Mouse (Mus musculus) heart, embryonic 13.5 days (tissue): Measurements from ENCODE around the gene Arcn1. TPM values are rescaled to one million over a fixed set of nuclear protein-coding genes. Genes with fewer than 3 reads are reported as not detected.

Experiments used
- ATAC-seq: fragments of 200-750 bp; cut with Nextera tagmentation; 2 replicates; pipeline ENCODE4 v1.8.0; 2017; ENCODE audit warnings: moderate TSS enrichment; ENCODE audit not compliant: insufficient number of reproducible peaks, low FRiP score, low TSS enrichment; ENCODE audit errors: extremely low read depth
- H3K27ac ChIP-seq: fragments of 300-500 bp; sonication (generic); replicated peaks from 2 replicates; pipeline ENCODE4 v1.5.1; 2015; ENCODE audit warnings: moderate library complexity, mild to moderate bottlenecking, inconsistent platforms
- H3K27me3 ChIP-seq: fragments of 300-500 bp; sonication (generic); replicated peaks from 2 replicates; pipeline ENCODE4 v1.6.1; 2015; ENCODE audit warnings: mild to moderate bottlenecking, inconsistent platforms
- H3K36me3 ChIP-seq: fragments of 300-500 bp; sonication (generic); 2 replicates; pipeline ENCODE4 v1.6.1; 2015; ENCODE audit warnings: mild to moderate bottlenecking, inconsistent platforms
- H3K4me1 ChIP-seq: fragments of 300-500 bp; sonication (generic); 2 replicates; pipeline ENCODE4 v1.6.1; 2015; ENCODE audit warnings: inconsistent platforms
- H3K4me2 ChIP-seq: fragments of 300-500 bp; sonication (generic); 2 replicates; pipeline ENCODE4 v1.6.1; 2015; ENCODE audit warnings: inconsistent platforms, mild to moderate bottlenecking, moderate library complexity
- H3K4me3 ChIP-seq: fragments of 300-500 bp; sonication (generic); 2 replicates; pipeline ENCODE4 v1.5.1; 2015; ENCODE audit warnings: moderate library complexity, mild to moderate bottlenecking, inconsistent platforms
- H3K9ac ChIP-seq: fragments of 300-500 bp; sonication (generic); 2 replicates; pipeline ENCODE4 v1.6.1; 2015; ENCODE audit warnings: inconsistent platforms, mild to moderate bottlenecking, moderate library complexity
- H3K9me3 ChIP-seq: fragments of 300-500 bp; sonication (generic); 2 replicates; pipeline ENCODE4 v1.6.1; 2016; ENCODE audit warnings: inconsistent platforms
- WGBS: fragments of 180-500 bp; shearing (Covaris S2); methylation state at CpG from one replicate; pipeline ENCODE4 v1.1.7; 2015; ENCODE audit warnings: mixed read lengths; 5-methylcytosine and 5-hydroxymethylcytosine counted together
- polyA plus RNA-seq: library from polyadenylated mRNA; unstranded; fragments of >200 nt; fragmentation: Nextera tagmentation; extraction: Ambion mirVana; gene quantifications from 2 replicates; pipeline ENCODE4 v1.2.1, GENCODE M21; 2015

The Arcn1 gene
- polyA plus RNA-seq: 114 and 119 TPM in 2 replicates

DNA sequence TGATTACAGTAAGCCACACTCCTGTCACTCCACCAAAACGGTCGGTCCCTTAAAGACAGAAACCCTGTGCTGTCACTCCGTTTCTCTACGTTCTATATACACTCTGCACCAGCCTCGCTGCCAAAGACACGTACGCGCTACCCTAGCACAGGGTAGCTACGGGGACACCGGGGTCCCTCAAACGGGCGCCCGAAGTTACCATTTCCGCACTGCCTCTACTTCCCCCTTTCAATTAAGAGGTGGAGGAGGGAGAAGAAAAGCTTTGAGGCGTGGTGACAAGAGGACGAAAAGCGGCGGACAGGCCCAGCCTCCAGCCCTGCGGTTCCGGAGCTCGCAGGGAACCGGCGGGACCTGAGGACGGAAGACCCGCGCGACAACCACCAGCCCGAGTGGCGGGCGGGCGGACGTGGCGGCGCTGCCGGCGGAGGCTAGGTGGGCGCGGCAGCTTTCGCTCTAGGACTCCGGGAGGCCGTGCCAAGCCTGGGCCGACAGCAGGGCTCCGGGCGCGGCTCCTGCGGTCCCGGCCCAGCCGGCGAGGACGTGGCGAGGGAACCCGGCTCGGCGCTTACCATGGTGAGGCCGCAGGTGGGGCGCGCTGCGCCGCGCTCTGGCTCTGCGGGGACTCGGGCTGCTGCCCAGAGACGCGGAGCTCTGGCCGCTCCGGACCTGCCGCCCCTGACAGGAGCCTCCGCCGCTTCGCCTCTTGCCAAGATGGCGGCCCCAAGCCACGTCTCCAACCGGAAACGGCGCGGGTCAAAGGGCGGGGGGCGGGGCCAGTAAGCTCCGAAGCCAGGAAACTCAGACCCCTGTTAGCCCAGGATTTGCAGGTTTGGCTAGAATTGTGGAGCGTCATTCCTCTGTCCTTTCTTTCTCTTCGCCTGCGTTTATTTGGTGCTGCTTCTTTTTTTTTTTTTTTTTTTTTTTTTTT, at the start of gene Arcn1, which contains the start of gene Ift46:
Arcn1 (minus strand) TSS at position 745 of the 928 bp plus-strand sequence.
Ift46 (plus strand) TSS at position 808 of the 928 bp plus-strand sequence.
- peak within 1 kb of the TSS; percentile 98 for H3K27ac ChIP-seq
- no peaks in the 10 kb centered on the region for H3K27me3 ChIP-seq
- peak; percentile 84 for ATAC-seq
- H3K9ac ChIP-seq: peak within 1 kb of the TSS; percentile 98
- peaks cover 42% of the 10 kb centered on the region for H3K4me1 ChIP-seq
- peak within 1 kb of the TSS; percentile 82 for H3K4me2 ChIP-seq
- H3K4me3 ChIP-seq: peak within 1 kb of the TSS; percentile 88
- H3K9me3 ChIP-seq: no peaks in the 10 kb centered on the region
- under 1% methylated on average over 82 of the region's 82 CpGs for WGBS
- no peaks in the 10 kb centered on the region for H3K36me3 ChIP-seq

DNA sequence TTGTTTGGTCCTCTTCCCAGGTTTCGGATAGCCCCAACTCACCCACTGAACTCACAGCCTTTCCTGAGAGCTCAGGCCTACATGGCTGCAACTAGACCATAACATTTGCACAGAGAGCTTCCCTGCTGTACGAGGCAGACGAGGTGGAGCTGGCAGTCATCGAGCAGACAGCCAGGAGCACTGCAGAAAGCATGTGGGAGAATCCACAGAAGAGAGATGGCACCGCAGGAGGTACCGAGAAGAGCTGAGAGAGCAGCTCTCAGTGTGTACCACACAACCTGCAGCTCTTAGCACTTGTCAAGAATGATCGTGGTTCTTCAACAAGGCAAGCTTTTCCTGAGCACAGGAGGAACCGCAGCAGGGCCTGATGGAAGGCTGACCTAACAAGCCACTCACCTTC, 46.5 kb upstream of the Arcn1 start:
- Histone ChIP-seq H3K27ac (no peak overlapping the region), H3K4me3 (no peak overlapping the region), H3K9me3 (no peaks in the 10 kb centered on the region), H3K4me1 (no peaks in the 10 kb centered on the region), H3K9ac (no peak overlapping the region), H3K36me3 (peaks cover 100% of the 10 kb centered on the region), H3K4me2 (no peak overlapping the region), H3K27me3 (no peaks in the 10 kb centered on the region)
- ATAC-seq: no peak
- 89% methylated on average over 8 of the region's 8 CpGs for WGBS

DNA sequence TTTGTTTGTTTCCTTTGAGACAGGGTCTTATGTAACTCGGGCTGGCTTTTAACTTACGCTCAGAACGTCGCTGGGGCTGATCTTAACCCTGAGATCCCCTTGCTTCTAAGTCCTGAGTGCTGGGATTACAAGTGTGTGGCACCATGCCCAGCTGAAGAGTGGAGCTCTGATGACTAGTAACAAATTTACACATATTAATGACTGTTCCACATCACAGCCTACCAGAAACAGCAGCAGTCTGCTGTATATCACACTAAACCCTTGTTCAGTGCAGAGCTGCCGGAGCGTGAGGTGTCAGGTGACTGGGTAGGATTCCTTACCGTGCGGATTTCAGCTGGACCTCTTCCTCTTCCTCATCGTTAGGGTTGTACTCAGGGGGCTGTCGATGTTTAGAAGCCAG, 42.7 kb upstream of the Arcn1 start:
- Histone ChIP-seq H3K36me3 (peaks cover 99% of the 10 kb centered on the region), H3K4me1 (no peaks in the 10 kb centered on the region), H3K4me3 (no peak overlapping the region), H3K9me3 (no peaks in the 10 kb centered on the region), H3K9ac (no peak overlapping the region), H3K27me3 (no peaks in the 10 kb centered on the region), H3K4me2 (no peak overlapping the region), H3K27ac (no peak overlapping the region)
- 83% methylated on average over 10 of the region's 10 CpGs for WGBS
- no peak for ATAC-seq

DNA sequence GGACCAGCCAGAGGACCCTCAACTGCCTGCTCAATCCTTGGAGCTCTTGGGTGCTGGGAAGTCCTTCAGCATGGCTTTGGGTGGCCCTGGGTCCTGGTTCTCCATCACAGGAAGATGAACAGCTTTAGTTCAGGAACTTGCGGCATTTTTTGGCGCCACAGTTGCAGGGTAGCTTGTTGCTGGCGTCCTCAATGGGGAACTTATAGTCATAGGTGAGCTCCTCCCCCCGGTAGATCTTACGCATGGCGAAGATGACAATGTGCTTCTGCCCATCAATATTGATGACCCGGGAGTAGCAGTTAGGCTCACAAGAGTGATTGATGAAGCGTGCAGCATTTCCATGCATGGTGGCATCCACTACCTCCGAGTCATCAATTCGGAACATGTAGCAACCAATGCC, 40.1 kb upstream of the Arcn1 start:
- Histone ChIP-seq H3K27ac (no peak overlapping the region), H3K4me1 (no peaks in the 10 kb centered on the region), H3K9ac (no peak overlapping the region), H3K4me2 (no peak overlapping the region), H3K9me3 (no peaks in the 10 kb centered on the region), H3K27me3 (no peaks in the 10 kb centered on the region), H3K36me3 (peaks cover 82% of the 10 kb centered on the region), H3K4me3 (no peak overlapping the region)
- 92% methylated on average over 10 of the region's 10 CpGs for WGBS
- ATAC-seq: no peak

DNA sequence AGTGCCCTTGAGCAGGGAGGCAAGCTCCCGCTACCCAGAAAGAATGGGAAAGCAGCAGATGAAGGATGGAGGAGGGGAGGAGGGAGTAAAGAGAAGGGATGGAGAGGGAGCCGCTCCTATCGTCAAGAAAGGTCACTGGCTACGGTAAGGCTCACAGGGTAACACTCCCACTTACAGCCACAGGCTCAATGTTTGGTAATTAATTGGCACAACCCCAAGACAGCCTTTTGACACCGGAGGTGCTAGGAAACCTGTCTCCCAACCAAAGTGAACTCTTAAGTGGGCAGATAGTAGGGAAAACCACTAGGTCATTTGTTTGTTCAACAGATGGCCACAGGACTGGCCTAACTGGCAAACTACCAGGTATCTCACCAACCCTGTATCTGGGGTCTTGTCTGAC, 39.5 kb upstream of the Arcn1 start:
- 0 out of 2 replicates have a peak, but pooled peaks cover under 1% of the 10 kb centered on the region for H3K27me3 ChIP-seq
- H3K36me3 ChIP-seq: peaks cover 75% of the 10 kb centered on the region

DNA sequence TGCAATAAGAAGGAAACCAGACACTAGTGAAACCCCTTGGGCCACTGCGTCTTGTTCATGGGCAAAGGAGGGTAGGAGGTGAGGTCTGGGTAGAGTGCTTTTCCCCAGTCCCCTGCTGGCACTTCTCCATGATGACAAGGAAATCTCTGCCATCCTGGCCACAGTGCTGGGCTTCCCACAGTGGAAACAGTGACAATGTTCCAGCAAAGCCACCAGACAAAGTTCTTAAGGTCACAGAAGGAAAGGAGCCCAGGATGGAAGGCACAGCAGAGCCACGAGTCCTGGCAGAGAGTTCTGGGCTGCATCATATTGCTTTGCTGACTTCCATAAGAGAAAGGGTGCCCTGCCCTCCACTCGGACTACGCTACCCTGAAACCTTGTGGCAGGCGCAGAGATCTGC, 37.9 kb upstream of the Arcn1 start:
- H3K4me2 ChIP-seq: no peak overlapping the region
- peaks cover 59% of the 10 kb centered on the region for H3K36me3 ChIP-seq
- H3K27ac ChIP-seq: no peak overlapping the region
- H3K27me3 ChIP-seq: peaks cover 17% of the 10 kb centered on the region
- H3K4me3 ChIP-seq: no peak overlapping the region
- H3K9ac ChIP-seq: no peak overlapping the region
- no peaks in the 10 kb centered on the region for H3K9me3 ChIP-seq
- no peak for ATAC-seq
- 83% methylated on average over 5 of the region's 5 CpGs for WGBS
- H3K4me1 ChIP-seq: no peaks in the 10 kb centered on the region

More for the DNA sequence above, 39.5 kb upstream of the Arcn1 start:
- no peak overlapping the region for H3K4me2 ChIP-seq
- H3K4me1 ChIP-seq: no peaks in the 10 kb centered on the region
- no peak overlapping the region for H3K27ac ChIP-seq
- ATAC-seq: no peak
- H3K4me3 ChIP-seq: no peak overlapping the region
- WGBS: 73% methylated on average over 5 of the region's 5 CpGs
- no peaks in the 10 kb centered on the region for H3K9me3 ChIP-seq
- H3K9ac ChIP-seq: no peak overlapping the region

DNA sequence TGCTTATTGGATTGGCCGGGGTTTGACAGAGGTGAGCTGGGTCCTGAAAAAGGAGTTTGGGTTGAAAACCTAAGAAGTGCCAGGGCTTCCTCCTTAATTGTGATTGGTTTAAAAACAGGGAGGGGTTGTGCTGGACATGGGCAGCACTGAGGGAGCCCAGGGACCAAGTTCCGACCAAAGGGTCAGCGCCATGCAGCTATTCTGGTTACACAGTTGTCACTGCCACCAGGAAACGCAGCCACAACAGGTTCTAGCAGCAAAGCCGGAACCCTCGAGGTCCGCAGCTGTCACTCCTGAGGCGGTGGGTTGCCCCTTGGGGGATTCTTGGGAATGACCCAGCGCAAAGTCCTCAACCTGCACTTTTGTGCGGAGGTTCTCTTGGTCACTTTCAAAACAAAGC, 37.0 kb upstream of the Arcn1 start:
- H3K27me3 ChIP-seq: peaks cover 23% of the 10 kb centered on the region
- H3K4me2 ChIP-seq: no peak overlapping the region
- no peak overlapping the region for H3K9ac ChIP-seq
- WGBS: 89% methylated on average over 10 of the region's 10 CpGs
- H3K4me3 ChIP-seq: no peak overlapping the region
- H3K4me1 ChIP-seq: peaks cover 7% of the 10 kb centered on the region
- peaks cover 51% of the 10 kb centered on the region for H3K36me3 ChIP-seq
- no peak for ATAC-seq
- no peak overlapping the region for H3K27ac ChIP-seq
- no peaks in the 10 kb centered on the region for H3K9me3 ChIP-seq

DNA sequence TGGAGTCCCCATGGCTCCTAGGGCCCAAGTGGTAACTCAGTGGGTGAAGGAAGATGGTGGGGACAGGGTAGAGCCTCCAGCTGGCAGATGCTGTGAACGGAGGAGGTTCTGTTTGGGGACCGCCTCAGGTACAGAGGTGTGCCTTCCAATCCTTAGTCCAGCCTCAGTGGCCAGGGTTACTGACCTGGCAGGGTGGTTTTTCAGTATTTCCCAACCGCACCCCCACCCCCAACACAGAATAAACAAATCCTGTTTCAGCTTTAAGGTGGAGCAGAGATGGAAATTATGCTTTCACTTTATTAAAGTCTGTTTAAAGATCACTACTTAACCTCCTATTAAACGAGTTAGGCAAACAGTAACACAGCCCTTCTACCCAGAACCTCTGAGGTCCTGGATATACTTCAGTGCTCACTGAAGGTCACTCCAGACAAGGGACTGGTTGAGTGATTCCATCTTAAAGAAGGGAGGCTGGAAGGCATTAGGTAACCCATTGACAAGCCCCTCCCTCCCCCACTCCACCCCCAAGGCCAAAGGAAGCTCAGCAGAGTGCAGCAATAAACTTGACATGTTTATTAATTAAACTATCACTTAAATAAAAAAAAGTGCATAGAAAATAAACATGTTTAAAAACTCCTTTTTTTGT, 35.3 kb upstream of the Arcn1 start, which contains the start of gene Ttc36:
Ttc36 (minus strand) TSS at position 265 of the 643 bp plus-strand sequence.
- H3K9ac ChIP-seq: no peak within 1 kb of the TSS
- no peaks in the 10 kb centered on the region for H3K9me3 ChIP-seq
- no peak for ATAC-seq
- peaks cover 33% of the 10 kb centered on the region for H3K27me3 ChIP-seq
- peaks cover 16% of the 10 kb centered on the region for H3K4me1 ChIP-seq
- no peak within 1 kb of the TSS for H3K27ac ChIP-seq
- peaks cover 33% of the 10 kb centered on the region for H3K36me3 ChIP-seq
- no peak within 1 kb of the TSS for H3K4me2 ChIP-seq
- WGBS: 62% methylated on average over 4 of the region's 4 CpGs
- no peak within 1 kb of the TSS for H3K4me3 ChIP-seq

DNA sequence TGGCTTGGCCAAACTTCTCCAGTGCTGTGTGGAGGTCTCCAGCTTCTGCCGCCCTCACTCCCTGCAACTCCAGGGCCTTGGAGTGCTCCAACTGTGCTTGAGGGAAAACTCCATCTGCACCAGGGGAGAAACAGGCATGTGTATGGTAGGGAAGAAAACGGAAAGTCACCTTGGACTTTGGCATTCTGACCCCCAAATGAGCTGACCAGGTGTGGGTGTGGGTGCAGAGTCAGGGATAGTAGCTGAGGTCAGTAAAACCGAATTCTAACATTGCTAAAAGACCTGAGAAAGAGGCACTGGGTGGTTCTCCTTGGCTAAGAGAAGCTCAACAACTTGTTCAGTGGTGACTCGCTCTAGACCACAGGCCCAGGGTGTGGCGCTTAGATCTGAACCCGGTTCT, 34.0 kb upstream of the Arcn1 start:
- no peak overlapping the region for H3K4me3 ChIP-seq
- H3K27ac ChIP-seq: no peak overlapping the region

DNA sequence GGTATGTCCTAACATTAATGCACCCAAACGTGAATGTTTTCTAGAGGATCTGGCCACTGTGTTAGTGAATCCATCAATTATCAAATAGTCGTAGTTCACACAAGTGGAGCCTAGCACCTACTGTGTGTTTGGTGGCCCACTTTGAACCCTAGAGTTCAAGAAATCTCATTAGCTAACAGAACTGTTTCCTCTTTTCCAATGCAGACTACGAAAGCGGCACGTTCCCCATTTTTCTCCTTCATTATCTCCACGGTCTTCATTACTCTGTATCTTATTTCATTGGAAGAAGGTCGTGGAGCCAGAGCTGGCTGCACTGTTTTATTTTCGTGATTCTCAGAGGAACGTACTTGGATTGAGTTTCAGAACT, 32.3 kb upstream of the Arcn1 start:
- no peak for ATAC-seq
- H3K36me3 ChIP-seq: peaks cover 5% of the 10 kb centered on the region
- H3K4me2 ChIP-seq: peak overlapping the region; percentile 82
- H3K4me3 ChIP-seq: peak overlapping the region; percentile 65
- H3K9ac ChIP-seq: peak overlapping the region; percentile 82
- no peaks in the 10 kb centered on the region for H3K9me3 ChIP-seq
- peaks cover 48% of the 10 kb centered on the region for H3K27me3 ChIP-seq
- 42% methylated on average over 9 of the region's 9 CpGs for WGBS
- peaks cover 16% of the 10 kb centered on the region for H3K4me1 ChIP-seq
- H3K27ac ChIP-seq: no peak overlapping the region

More for the DNA sequence above, 34.0 kb upstream of the Arcn1 start:
- H3K9me3 ChIP-seq: no peaks in the 10 kb centered on the region
- H3K4me1 ChIP-seq: peaks cover 16% of the 10 kb centered on the region
- H3K36me3 ChIP-seq: peaks cover 21% of the 10 kb centered on the region
- no peak overlapping the region for H3K9ac ChIP-seq
- H3K4me2 ChIP-seq: no peak overlapping the region
- WGBS: 68% methylated on average over 6 of the region's 6 CpGs
- peaks cover 44% of the 10 kb centered on the region for H3K27me3 ChIP-seq
- no peak for ATAC-seq

DNA sequence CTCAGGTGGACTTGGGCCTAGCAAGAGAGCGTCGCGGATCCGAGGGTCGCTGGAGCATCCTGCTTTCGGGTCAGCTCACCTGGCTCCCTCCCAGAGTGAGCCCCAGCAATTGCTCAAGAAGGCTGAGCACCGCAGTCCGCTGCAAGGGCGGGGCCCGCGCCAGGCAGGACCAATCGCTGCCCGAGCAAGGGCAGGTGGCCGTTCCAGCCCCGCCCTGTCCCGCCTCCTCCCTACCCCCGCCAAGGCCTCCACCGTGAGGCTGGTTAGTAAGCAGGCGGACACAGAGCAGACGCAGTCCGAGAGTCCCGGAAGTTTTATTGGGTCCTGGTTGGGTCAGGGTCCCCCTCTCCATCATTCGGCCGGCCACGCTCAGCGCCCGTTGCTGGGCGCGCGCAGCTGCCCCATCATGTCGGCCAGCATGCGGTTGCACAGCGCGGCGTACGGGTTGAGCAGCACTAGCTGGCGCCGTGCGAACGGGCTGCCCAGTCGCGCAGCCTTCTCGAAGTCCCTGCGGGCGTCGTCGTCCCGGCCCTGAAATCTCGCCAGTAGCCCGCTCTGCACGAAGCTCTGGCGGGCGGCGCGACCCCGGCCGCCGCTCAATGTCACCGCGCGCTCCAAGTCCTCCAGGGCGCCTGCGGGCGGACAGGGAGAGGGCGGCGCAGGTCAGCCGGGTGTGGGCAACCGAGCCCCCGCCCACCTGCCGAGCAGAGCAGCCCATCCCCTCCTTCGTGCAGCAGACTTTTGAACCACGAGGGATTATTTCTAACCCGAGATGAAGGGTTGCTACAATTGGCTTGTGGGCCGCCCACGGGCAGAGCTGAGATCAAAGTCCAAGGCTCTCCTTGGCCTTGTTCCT, 31.7 kb upstream of the Arcn1 start, which contains the start of gene Tmem25:
Tmem25 (minus strand) TSS at position 206 of the 856 bp plus-strand sequence.
- peak; percentile 75 for ATAC-seq
- Histone ChIP-seq H3K9ac (peak within 1 kb of the TSS; percentile 82), H3K4me2 (peak within 1 kb of the TSS; percentile 82), H3K27ac (peak within 1 kb of the TSS; percentile 70), H3K4me3 (peak within 1 kb of the TSS; percentile 65), H3K4me1 (peaks cover 16% of the 10 kb centered on the region), H3K27me3 (peaks cover 48% of the 10 kb centered on the region), H3K9me3 (no peaks in the 10 kb centered on the region), H3K36me3 (no peaks in the 10 kb centered on the region)
- WGBS: under 1% methylated on average over 75 of the region's 75 CpGs
